Mouse (Mus musculus) forebrain, embryonic 11.5 days (tissue): ENCODE data around the gene Zeb2. TPM values are rescaled to one million over a fixed set of nuclear protein-coding genes. Genes with fewer than 3 reads are reported as not detected.

Experiments used
- microRNA-seq: library from miRNA; unstranded; fragments of <30 nt; microRNA quantifications from one replicate; pipeline ENCODE4, GENCODE M21; 2016; ENCODE audit not compliant: insufficient number of aligned reads
- polyA plus RNA-seq: library from polyadenylated mRNA; unstranded; fragments of >200 nt; fragmentation: Nextera tagmentation; extraction: Ambion mirVana; gene quantifications from 2 replicates; pipeline ENCODE4 v1.2.1, GENCODE M21; 2014

The Zeb2 gene
- polyA plus RNA-seq, 1 experiment from 2014 or later, result 50.0 TPM

Small RNA genes within 50 kb of the gene (microRNA-seq; reads per million reads assigned to microRNA genes)
- not detected for gene Mir5129

Other genes starting within 250 kb of the Zeb2 start
- gene Gtdc1, start 189.7 kb downstream of the Zeb2 start, polyA plus RNA-seq, result 14.1 and 15.9 TPM in 2 replicates